Mouse (Mus musculus) liver, embryonic 11.5 days (tissue): ENCODE measurements at regions not wholly inside any gene's neighbourhood (a gene's known extent, or its start where the extent isn't known, plus 50 kb on each side); places are given as distances from the start of the nearest gene placed in this dataset. TPM values are rescaled to one million over a fixed set of nuclear protein-coding genes. Genes with fewer than 3 reads are reported as not detected.

Experiments used
- ATAC-seq: fragments of 200-750 bp; cut with Nextera tagmentation; replicated peaks from 2 replicates; pipeline ENCODE4 v1.8.0; 2017; ENCODE audit warnings: moderate number of reproducible peaks, mild to moderate bottlenecking, moderate TSS enrichment, moderate library complexity; ENCODE audit not compliant: low FRiP score
- DNase-seq: peaks from one replicate; pipeline ENCODE4 v3.0.0-alpha.2; 2017; ENCODE audit warnings: low spot score
- H3K27ac ChIP-seq: fragments of 300-500 bp; sonication (generic); 2 replicates; pipeline ENCODE4 v1.5.1; 2014; ENCODE audit warnings: mild to moderate bottlenecking, low read depth, low read length, control low read depth
- H3K27me3 ChIP-seq: fragments of 300-500 bp; sonication (generic); replicated peaks from 2 replicates; pipeline ENCODE4 v1.6.1; 2014; ENCODE audit warnings: low read length, mixed read lengths; ENCODE audit not compliant: control insufficient read depth, insufficient read depth
- H3K36me3 ChIP-seq: fragments of 300-500 bp; sonication (generic); 2 replicates; pipeline ENCODE4 v1.6.1; 2014; ENCODE audit warnings: mild to moderate bottlenecking, low read length, moderate library complexity, mixed read lengths; ENCODE audit not compliant: control insufficient read depth, insufficient read depth
- H3K4me1 ChIP-seq: fragments of 300-500 bp; sonication (generic); replicated peaks from 2 replicates; pipeline ENCODE4 v1.6.1; 2014; ENCODE audit warnings: low read length, mixed read lengths; ENCODE audit not compliant: control insufficient read depth, insufficient read depth
- H3K4me2 ChIP-seq: fragments of 300-500 bp; sonication (generic); 2 replicates; pipeline ENCODE4 v1.6.1; 2014; ENCODE audit warnings: mild to moderate bottlenecking, control low read depth, moderate library complexity
- H3K4me3 ChIP-seq: fragments of 300-500 bp; sonication (generic); 2 replicates; pipeline ENCODE4 v1.5.1; 2014; ENCODE audit warnings: low read depth, low read length, control low read depth
- H3K9ac ChIP-seq: fragments of 300-500 bp; sonication (generic); 2 replicates; pipeline ENCODE4 v1.6.1; 2014; ENCODE audit warnings: low read depth, low read length, control low read depth
- H3K9me3 ChIP-seq: fragments of 300-500 bp; sonication (generic); 2 replicates; pipeline ENCODE4 v1.6.1; 2016; ENCODE audit warnings: low read length, inconsistent platforms, mixed read lengths; ENCODE audit not compliant: control insufficient read depth
- WGBS: fragments of 180-500 bp; shearing (Covaris S2); extraction: QIAGEN DNeasy Blood & Tissue Kit; methylation state at CpG from one replicate; pipeline ENCODE4 v1.1.7; 2014; 5-methylcytosine and 5-hydroxymethylcytosine counted together
- microRNA-seq: library from miRNA; unstranded; fragments of <30 nt; microRNA quantifications from one replicate; pipeline ENCODE4, GENCODE M21; 2017; ENCODE audit warnings: borderline number of aligned reads

DNA sequence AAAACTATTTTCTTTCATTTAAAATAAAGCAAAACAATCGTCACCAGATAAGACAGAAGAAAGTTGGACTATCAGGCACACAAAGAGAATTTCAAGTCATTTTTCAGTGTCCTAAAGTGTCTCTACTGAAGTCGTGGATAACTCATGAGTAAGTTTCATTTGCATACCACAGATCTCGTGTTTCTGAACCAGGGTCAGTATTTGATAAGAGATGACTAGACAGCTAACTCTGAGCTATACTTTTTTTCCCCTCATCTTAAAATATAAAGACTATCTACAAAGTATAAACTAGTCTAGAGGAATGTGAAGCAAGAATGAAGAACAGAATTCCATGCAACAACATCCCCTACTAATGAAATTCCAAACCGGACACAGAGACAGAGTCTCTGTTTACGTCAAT is 60.9 kb upstream of the Paip1 start:
- Histone ChIP-seq H3K4me1 (no peaks in the 10 kb centered on the region), H3K4me3 (no peak overlapping the region), H3K4me2 (no peak overlapping the region), H3K9me3 (no peaks in the 10 kb centered on the region), H3K27ac (no peak overlapping the region), H3K9ac (no peak overlapping the region), H3K36me3 (peaks cover 2% of the 10 kb centered on the region; the same call in 1 of the 2 replicates), H3K27me3 (no peaks in the 10 kb centered on the region)
- ATAC-seq (no peak), DNase-seq (no peak)
- 66% methylated on average over 5 of the region's 5 CpGs for WGBS

GRCm38 (mm10) chr13:119378404-119379037 is 49.9 kb upstream of the Paip1 start:
- no peaks in the 10 kb centered on the region for H3K27me3 ChIP-seq
- 50% methylated on average over 5 of the region's 5 CpGs for WGBS

More at GRCm38 (mm10) chr13:119378404-119379037, 49.9 kb upstream of the Paip1 start:
- Histone ChIP-seq H3K4me2 (no peak overlapping the region), H3K4me1 (no peaks in the 10 kb centered on the region), H3K9ac (no peak overlapping the region), H3K9me3 (no peaks in the 10 kb centered on the region), H3K4me3 (no peak overlapping the region), H3K36me3 (peaks cover 8% of the 10 kb centered on the region; the same call in 1 of the 2 replicates), H3K27ac (no peak overlapping the region)
- DNase-seq: peak; percentile 52
- ATAC-seq: peak; percentile 48

Small RNAs in the stretch of these regions (microRNA-seq; reads per million reads assigned to microRNA genes)
- gene Gm44488: not detected
